Mouse (Mus musculus) layer of hippocampus, adult 2 months (tissue): ENCODE measurements around the gene Mgat4a. TPM values are rescaled to one million over a fixed set of nuclear protein-coding genes. Genes with fewer than 3 reads are reported as not detected.
A peak's percentile ranks its signal among the peaks of the same experiment; 100 is the strongest.

ENCODE experiments used
- DNase-seq, 2 experiments: peaks; one replicate each; pipeline ENCODE4 v3.0.0; 2022; ENCODE audit warnings: low spot score in 2 of 2
- H3K27ac ChIP-seq: fragments of 200-600 bp; 2 replicates; pipeline ENCODE4 v1.8.1; 2022
- H3K4me3 ChIP-seq: fragments of 200-600 bp; 2 replicates; pipeline ENCODE4 v1.8.1; 2022; ENCODE audit warnings: mild to moderate bottlenecking
- CTCF ChIP-seq: fragments of 200-600 bp; conservative IDR thresholded peaks from 2 replicates; pipeline ENCODE4 v1.8.1; 2022; ENCODE audit warnings: antibody characterized with exemption, mild to moderate bottlenecking, moderate library complexity
- long read RNA-seq, 2 experiments: library from polyadenylated mRNA; stranded (forward); transcript quantifications; one replicate each; pipeline ENCODE4 v2.0.0; 2021; ENCODE audit warnings: borderline mapping rate in 2 of 2
- total RNA-seq, 2 experiments: library from RNA; stranded (reverse); gene quantifications; 2 replicates each; pipeline ENCODE4 v1.2.3; 2021

Gene Mgat4a
- total RNA-seq, result 10 to 100 TPM; 30.4 to 32.7 TPM
- long read RNA-seq, experiment 1, partial matches to known transcripts, result 0 of 1 reads
- long read RNA-seq, experiment 1, other reads (novel, unspliced or antisense), result 1 of 1 reads
- long read RNA-seq, experiment 2, full-length matches to known transcripts, result 1 of 5 reads
- long read RNA-seq, experiment 2, partial matches to known transcripts, result 4 of 5 reads
- long read RNA-seq, experiment 2, other reads (novel, unspliced or antisense), result 0 of 5 reads

DNA sequence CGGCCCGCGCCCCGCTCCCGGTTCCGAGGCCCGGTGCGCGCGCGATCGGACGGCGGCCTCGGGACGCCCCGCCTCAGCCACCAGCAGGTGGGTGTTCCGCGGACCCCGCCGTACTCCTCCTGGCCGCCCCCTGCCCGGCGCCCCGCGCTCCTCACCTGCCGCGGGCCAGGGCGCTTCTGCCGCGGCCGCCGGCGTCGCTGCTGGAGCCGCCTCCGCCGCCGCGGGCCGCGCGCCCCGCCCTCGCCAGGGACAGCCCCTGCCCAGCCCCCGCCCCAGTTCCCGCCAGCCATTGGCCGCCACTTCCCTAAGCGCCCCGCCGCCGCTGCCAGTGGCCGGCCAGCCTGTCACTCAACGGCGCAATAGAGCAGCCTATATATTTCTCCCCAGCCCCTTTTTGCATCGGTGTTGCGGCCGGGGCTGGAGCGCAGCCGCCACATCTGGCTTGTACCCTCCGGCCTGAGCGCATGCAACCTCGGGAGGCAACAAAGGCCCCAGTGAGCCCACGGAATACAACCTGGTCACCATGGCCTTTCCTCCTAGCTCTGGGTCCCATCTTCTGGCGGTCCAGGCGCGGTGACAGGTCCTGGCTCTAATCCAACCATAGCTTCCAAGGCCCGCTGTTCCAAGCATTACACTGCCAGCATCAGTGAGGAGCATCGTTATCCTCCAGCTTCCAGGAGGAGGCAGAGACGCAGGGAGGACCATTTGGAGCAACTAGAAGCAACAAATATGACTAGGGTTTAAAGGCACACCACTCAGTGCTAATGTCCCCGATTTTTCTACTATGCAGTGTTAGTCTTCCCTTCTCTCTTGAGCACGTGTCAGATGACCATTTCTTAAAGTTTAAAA, at the start of gene Mgat4a:
Mgat4a (minus strand) TSS at position 207 of the 849 bp plus-strand sequence.
- peak within 1 kb of the TSS; percentile 86 for H3K4me3 ChIP-seq
- DNase-seq, result peak; percentile 89
- peak within 1 kb of the TSS; percentile 94 for H3K27ac ChIP-seq
- no peak for TF ChIP-seq CTCF

DNA sequence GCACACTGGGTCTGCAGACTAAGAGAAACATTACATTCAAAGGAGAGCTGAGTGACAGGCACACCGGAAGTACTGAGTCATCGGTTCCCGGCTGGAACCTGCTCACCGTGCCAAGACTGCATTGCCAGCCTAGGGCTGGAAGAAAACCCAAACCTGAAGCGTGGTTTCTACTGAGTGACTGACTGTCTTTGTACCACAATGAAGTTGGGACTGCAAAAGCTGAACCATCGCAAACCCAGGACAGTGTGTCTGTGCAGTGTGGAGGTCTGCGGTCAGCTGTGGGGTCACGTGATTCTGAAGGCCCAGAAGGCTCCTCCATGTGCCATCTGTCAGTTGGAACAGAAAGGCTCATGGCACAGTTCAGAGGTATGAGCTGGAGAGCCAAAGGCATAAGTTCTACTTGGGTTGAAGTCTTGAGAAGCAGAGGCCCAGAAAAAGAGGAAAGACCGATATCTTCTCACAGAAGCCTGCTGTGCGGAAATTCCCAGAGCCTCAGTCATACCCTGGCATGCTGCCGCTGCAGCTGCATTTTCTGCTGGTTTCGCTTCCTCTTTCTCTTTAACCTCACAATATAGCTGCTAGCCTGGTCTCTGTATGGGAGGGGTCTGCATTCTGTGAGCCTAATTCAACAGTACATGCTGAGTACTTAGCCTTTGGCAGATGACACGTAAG, 45.1 kb upstream of the Mgat4a start:
- H3K27ac ChIP-seq, result peak overlapping the region; percentile 64
- H3K4me3 ChIP-seq, result no peak overlapping the region; the same call in 1 of the 2 replicates
- TF ChIP-seq CTCF, result no peak
- DNase-seq, result peak; percentile 45 to 74

DNA sequence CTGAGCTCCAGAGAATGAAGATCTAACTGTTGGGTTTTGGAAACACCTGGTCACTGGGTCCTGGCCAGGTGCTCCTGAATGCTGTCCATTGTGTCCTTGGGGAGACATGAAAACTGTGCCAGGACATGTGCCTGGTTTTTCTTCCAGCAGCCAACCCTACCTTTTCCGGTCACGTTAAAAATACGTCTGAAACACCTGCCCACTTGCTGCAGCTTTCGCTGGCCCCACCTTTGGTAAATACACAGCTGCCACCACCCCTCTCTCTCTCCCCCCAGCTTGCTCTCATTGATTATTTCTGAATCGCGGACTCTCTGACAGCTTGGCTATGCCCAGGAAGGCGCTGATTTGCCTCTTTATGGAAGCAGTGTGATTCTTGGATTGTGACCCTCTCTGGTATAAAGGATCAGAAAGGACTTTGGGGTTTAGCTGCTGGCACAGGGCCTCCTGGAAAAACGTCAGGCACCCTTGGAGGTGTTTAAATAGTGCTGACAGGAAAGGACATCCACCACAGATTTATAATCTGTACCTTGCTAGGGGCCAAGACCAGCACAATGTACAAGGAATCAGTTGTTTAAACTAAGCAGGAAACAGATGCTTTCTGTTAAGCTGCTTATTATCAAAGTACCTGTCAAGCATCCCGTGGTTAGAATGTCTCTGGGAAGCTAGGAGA, 43.1 kb upstream of the Mgat4a start:
- no peak overlapping the region for H3K4me3 ChIP-seq
- H3K27ac ChIP-seq, result no peak overlapping the region
- TF ChIP-seq CTCF, result no peak
- DNase-seq, result no peak

DNA sequence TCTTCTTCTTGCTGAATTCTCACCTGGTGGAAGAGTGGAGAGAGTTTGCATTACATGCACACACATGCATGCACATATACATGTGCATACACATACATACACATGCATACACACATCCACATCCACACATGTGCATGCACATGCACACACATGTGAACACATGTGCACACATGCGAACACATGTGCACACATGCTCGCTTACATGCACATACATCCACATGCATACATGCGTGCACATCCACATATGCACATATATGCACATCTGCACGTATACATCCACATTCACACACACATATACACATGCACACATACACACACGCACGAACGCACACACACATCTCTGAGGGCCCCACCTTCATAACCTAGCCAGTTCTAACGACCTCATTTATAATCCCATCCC, 42.4 kb upstream of the Mgat4a start:
- no peak for TF ChIP-seq CTCF
- Histone ChIP-seq H3K4me3 (no peak overlapping the region), H3K27ac (no peak overlapping the region)
- no peak for DNase-seq

DNA sequence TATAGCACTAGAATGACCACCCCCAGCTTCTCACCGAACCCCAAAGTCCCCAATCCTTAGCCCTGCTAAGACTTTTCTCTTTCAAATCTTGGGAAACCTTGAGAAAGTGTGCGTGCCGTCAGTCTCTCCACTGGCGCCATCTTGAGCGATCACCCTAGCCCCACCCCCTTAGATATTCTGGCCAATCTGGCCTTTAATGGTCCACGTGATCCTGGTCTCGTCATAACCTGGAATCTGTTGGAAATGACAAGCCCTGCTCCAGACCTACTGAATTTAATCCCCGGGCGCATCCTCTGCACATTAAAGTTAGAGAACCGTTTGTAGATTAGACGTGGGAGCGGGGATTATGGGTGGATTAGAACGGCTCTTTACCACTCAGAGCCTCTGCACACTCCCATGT, 38.9 kb upstream of the Mgat4a start:
- Histone ChIP-seq H3K4me3 (no peak overlapping the region), H3K27ac (no peak overlapping the region)
- no peak for TF ChIP-seq CTCF
- DNase-seq, result no peak

DNA sequence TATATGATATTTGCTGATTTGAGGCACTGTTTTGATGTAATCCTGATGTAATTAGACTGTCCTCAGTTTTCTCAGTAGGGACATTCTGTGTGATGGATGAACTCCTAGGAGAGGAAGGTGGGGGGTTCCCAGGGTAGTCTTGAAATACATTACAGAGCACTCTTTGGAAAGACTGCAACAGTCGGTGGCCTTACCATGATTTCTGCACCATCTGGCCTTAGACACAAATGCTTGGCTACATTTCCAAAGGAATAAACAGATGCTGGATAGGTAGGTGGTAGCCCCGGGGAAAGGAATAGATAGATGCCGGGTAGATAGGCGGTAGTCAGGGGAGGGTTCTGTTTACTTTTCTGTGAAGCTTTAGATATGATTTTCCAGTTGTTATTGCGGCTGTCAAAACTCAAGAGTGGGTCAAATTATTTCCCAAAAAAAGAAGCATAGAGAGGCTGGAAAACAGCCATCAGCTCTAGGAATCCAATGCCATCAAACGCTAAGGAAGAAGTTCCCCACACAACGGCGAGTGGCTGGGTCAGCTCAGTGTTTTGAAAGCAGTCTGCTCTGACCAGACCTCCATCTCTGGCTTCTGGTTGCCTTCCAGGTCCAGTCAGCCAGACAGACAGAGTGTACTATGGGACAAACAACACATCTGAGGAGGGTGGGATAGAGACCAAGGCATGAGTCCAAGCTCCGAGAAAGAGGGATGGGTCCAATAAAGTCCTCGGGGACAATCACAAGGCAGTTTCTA, 31.9 kb upstream of the Mgat4a start:
- no peak for DNase-seq
- H3K27ac ChIP-seq, result no peak overlapping the region
- TF ChIP-seq CTCF, result no peak
- H3K4me3 ChIP-seq, result no peak overlapping the region

DNA sequence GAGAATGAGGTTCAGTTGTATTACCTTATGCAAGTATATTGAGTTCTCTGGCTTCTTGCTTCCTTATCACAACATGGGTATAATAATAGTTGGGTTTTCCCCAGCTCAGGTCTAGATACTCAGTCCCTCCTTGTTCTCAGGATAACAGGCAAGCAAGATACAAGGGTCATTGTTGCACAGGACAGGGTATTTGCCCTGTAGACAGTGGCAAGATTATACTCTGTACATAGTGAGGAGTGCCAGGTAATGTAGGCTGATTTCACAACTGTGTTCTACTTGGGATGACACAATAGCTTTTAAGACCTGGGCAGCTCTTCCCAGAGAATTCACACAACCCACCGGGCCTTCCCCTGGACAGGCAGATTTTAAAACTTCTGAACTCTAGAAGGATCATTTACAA, 27.6 kb upstream of the Mgat4a start:
- TF ChIP-seq CTCF, result no peak
- Histone ChIP-seq H3K27ac (no peak overlapping the region), H3K4me3 (no peak overlapping the region)
- no peak for DNase-seq

DNA sequence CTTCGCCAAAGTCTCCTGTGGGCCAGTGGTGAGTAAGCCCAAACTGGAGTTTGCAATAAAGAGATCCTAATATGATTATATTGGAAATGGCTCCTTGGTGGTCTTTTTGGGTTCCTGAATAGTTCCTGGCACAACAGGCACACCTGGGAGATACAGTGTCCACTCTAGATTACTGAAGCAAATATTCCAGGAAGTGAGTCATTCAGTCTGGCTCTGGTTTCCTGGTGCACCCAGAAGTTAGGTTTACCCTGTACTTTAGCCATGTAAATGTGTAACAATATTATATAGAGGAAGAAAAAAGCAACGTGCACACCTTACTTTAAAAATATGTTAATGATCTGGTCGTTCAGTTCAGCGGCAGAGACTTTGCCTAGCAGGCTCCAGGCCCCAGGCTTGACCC, 25.9 kb upstream of the Mgat4a start:
- H3K27ac ChIP-seq, result no peak overlapping the region
- no peak for DNase-seq

DNA sequence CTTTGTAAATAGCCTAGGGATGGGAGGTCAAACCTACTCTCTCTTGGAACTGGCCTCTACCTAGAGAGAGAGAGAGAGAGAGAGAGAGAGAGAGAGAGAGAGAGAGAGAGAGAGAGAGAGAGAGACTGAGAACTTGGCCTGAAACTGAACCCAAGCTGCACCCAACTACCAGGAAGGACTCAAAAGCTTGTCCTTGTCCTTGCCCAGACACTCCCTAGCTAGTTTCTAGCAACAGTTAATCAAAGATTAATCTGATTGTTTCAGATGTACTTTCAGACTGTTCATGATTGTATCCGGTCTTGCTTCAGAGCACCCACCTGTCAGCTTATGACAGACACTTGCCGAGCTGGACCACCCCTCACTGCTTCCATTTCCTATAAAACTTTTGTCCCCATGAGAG, 25.5 kb upstream of the Mgat4a start:
- Histone ChIP-seq H3K4me3 (no peak overlapping the region), H3K27ac (no peak overlapping the region)
- DNase-seq, result no peak
- no peak for TF ChIP-seq CTCF

More for the DNA sequence above, 25.9 kb upstream of the Mgat4a start:
- H3K4me3 ChIP-seq, result no peak overlapping the region
- no peak for TF ChIP-seq CTCF

DNA sequence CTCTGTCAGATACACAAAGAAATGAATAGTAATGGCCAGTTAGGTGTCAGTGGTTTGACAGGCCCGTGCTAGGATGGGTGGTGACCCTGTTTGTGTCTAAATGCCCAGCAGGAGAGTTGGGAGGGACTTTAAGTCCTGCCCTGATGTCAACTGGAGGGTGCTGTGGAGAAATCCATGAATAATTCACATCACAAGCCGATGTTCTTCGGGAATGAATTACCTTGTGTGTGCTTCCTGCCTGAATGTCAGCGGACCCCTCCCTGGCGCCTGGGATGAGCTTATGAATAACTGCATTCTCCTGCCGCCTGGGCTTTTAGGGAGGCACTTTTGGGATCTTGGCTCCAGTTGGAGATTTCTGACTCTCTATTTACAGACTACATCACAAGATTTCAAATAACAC, 24.6 kb upstream of the Mgat4a start:
- no peak for DNase-seq
- TF ChIP-seq CTCF, result no peak
- H3K4me3 ChIP-seq, result no peak overlapping the region
- H3K27ac ChIP-seq, result no peak overlapping the region

DNA sequence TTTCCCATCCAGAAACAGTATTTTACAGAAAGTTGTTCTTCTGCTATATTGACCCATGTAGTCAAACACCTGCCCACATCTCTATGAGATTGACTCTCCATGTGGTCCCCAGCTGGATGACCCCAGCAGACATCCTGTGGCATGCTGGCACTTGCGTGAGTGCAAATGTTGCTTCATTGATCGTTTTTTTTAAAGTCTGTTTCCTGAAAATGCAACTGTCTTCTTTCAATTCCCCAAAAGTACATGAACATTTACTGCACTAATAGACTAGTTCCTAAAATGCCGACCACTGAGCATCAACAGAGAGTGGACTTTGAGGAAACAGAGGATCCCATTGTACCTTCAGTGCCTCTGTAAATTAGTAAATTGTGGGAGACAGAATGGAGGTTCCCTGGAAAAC, 21.1 kb upstream of the Mgat4a start:
- TF ChIP-seq CTCF, result no peak
- no peak overlapping the region for H3K4me3 ChIP-seq
- DNase-seq, result no peak
- H3K27ac ChIP-seq, result 0 out of 2 replicates have a peak overlapping the region, but pooled peaks have one; percentile 32

DNA sequence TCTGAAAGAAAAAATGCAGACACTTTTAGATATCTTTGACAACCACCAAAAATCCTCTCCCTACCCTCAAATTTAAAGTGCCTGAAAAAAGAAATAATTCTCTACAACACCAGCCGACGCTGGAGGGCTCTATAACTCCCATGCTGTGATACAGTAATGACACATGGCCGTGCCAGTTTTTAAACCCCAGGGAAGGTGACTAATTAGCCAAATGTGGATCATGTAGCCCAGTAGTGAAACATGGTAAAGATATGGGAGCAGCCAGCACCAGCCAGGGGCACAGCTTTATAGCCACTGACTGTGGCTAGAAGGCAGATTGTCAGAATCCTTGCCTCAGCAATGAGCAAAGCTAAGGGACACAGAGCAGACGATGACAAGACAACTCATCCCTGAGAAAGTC, 19.5 kb upstream of the Mgat4a start:
- no peak overlapping the region for H3K27ac ChIP-seq
- no peak for DNase-seq
- TF ChIP-seq CTCF, result peak; percentile 49
- no peak overlapping the region for H3K4me3 ChIP-seq
